Mouse (Mus musculus) stomach, postnatal 0 days (tissue): Measurements from ENCODE around the gene Kri1. TPM values are rescaled to one million over a fixed set of nuclear protein-coding genes. Genes with fewer than 3 reads are reported as not detected.

Experiments used
- ATAC-seq: fragments of 200-750 bp; cut with Nextera tagmentation; 2 replicates; pipeline ENCODE4 v1.8.0; 2017; ENCODE audit not compliant: low FRiP score, low TSS enrichment
- DNase-seq: peaks from one replicate; pipeline ENCODE4 v3.0.0-alpha.2; 2016; ENCODE audit warnings: low spot score
- H3K27ac ChIP-seq: fragments of 300-500 bp; sonication (generic); replicated peaks from 2 replicates; pipeline ENCODE4 v1.5.1; 2014; ENCODE audit warnings: mild to moderate bottlenecking, control low read depth
- H3K27me3 ChIP-seq: fragments of 300-500 bp; sonication (generic); 2 replicates; pipeline ENCODE4 v1.6.1; 2014; ENCODE audit warnings: low read length; ENCODE audit not compliant: control insufficient read depth, insufficient read depth
- H3K36me3 ChIP-seq: fragments of 300-500 bp; sonication (generic); 2 replicates; pipeline ENCODE4 v1.6.1; 2014; ENCODE audit warnings: low read length, mixed read lengths; ENCODE audit not compliant: control insufficient read depth, insufficient read depth
- H3K4me1 ChIP-seq: fragments of 300-500 bp; sonication (generic); replicated peaks from 2 replicates; pipeline ENCODE4 v1.6.1; 2014; ENCODE audit warnings: antibody characterized with exemption; ENCODE audit not compliant: control insufficient read depth, insufficient read depth
- H3K4me2 ChIP-seq: fragments of 300-500 bp; sonication (generic); replicated peaks from 2 replicates; pipeline ENCODE4 v1.6.1; 2014; ENCODE audit warnings: low read depth, mild to moderate bottlenecking, control low read depth, moderate library complexity
- H3K4me3 ChIP-seq: fragments of 300-500 bp; sonication (generic); 2 replicates; pipeline ENCODE4 v1.5.1; 2014; ENCODE audit warnings: low read depth, low read length, control low read depth
- H3K9ac ChIP-seq: fragments of 300-500 bp; sonication (generic); 2 replicates; pipeline ENCODE4 v1.6.1; 2014; ENCODE audit warnings: mild to moderate bottlenecking, low read length, control low read depth, mixed read lengths
- H3K9me3 ChIP-seq: fragments of 300-500 bp; sonication (generic); 2 replicates; pipeline ENCODE4 v1.6.1; 2016; ENCODE audit warnings: low read length; ENCODE audit not compliant: control insufficient read depth
- CTCF ChIP-seq: IDR thresholded peaks from 2 replicates; pipeline ENCODE4 v1.5.1; 2016; ENCODE audit warnings: antibody characterized with exemption, low read depth, mild to moderate bottlenecking, moderate library complexity
- EP300 ChIP-seq: optimal IDR thresholded peaks from 2 replicates; pipeline ENCODE3; 2016; ENCODE audit warnings: antibody characterized with exemption
- WGBS: fragments of 180-500 bp; shearing (Covaris S2); extraction: QIAGEN DNeasy Blood & Tissue Kit; methylation state at CpG from one replicate; pipeline ENCODE4 v1.1.7; 2014; 5-methylcytosine and 5-hydroxymethylcytosine counted together
- polyA plus RNA-seq: library from polyadenylated mRNA; unstranded; fragments of >200 nt; fragmentation: Nextera tagmentation; extraction: Ambion mirVana; gene quantifications from 2 replicates; pipeline ENCODE4 v1.2.1, GENCODE M21; 2015

Kri1 gene
- polyA plus RNA-seq, 1 experiment from 2014 or later, result 7.9 TPM

- no peak overlapping the region for H3K27ac ChIP-seq
- WGBS, result 20% methylated on average over 4 of the region's 4 CpGs
- H3K9me3 ChIP-seq, result no peaks in the 10 kb centered on the region
- peak overlapping the region; percentile 67 for H3K4me3 ChIP-seq
- ATAC-seq (no peak), DNase-seq (no peak)
- no peaks in the 10 kb centered on the region for H3K4me1 ChIP-seq
- peak overlapping the region; percentile 74; the same call in 1 of the 2 replicates for H3K9ac ChIP-seq
- TF ChIP-seq CTCF, result no peak
- no peak for TF ChIP-seq EP300
- H3K36me3 ChIP-seq, result no peaks in the 10 kb centered on the region
- H3K4me2 ChIP-seq, result peak overlapping the region; percentile 84
- H3K27me3 ChIP-seq, result no peaks in the 10 kb centered on the region
Observed at GRCm38 (mm10) chr9:21320280-21320618, 32.5 kb upstream of the Kri1 start.

GRCm38 (mm10) chr9:21319503-21319902 lies 31.7 kb upstream of the Kri1 start:
- no peak overlapping the region for H3K4me2 ChIP-seq
- TF ChIP-seq EP300 (no peak), CTCF (peak; percentile 34)
- no peak overlapping the region for H3K4me3 ChIP-seq
- DNase-seq (no peak), ATAC-seq (no peak)
- no peaks in the 10 kb centered on the region for H3K4me1 ChIP-seq
- no peaks in the 10 kb centered on the region for H3K27me3 ChIP-seq
- no peaks in the 10 kb centered on the region for H3K36me3 ChIP-seq
- H3K9me3 ChIP-seq, result no peaks in the 10 kb centered on the region
- no peak overlapping the region for H3K27ac ChIP-seq
- no peak overlapping the region for H3K9ac ChIP-seq
- 91% methylated on average over 4 of the region's 4 CpGs for WGBS

- no peaks in the 10 kb centered on the region for H3K9me3 ChIP-seq
- WGBS, result 91% methylated on average over 6 of the region's 6 CpGs
- TF ChIP-seq CTCF, result no peak
- TF ChIP-seq EP300, result no peak
- H3K9ac ChIP-seq, result no peak overlapping the region
- no peaks in the 10 kb centered on the region for H3K27me3 ChIP-seq
- H3K4me2 ChIP-seq, result no peak overlapping the region
- H3K4me3 ChIP-seq, result no peak overlapping the region
- DNase-seq, result no peak
- H3K4me1 ChIP-seq, result no peaks in the 10 kb centered on the region
- no peak for ATAC-seq
- no peak overlapping the region for H3K27ac ChIP-seq
- H3K36me3 ChIP-seq, result no peaks in the 10 kb centered on the region
Observed at GRCm38 (mm10) chr9:21318792-21319191, 31.0 kb upstream of the Kri1 start.

- H3K27ac ChIP-seq, result no peak overlapping the region
- no peaks in the 10 kb centered on the region for H3K36me3 ChIP-seq
- H3K4me3 ChIP-seq, result no peak overlapping the region
- no peak overlapping the region for H3K4me2 ChIP-seq
- DNase-seq (no peak), ATAC-seq (no peak)
- TF ChIP-seq CTCF (no peak), EP300 (no peak)
- no peaks in the 10 kb centered on the region for H3K4me1 ChIP-seq
- no peak overlapping the region for H3K9ac ChIP-seq
- no peaks in the 10 kb centered on the region for H3K27me3 ChIP-seq
- no peaks in the 10 kb centered on the region for H3K9me3 ChIP-seq
- 70% methylated on average over 7 of the region's 7 CpGs for WGBS
Observed at GRCm38 (mm10) chr9:21316696-21317095, 28.9 kb upstream of the Kri1 start.

GRCm38 (mm10) chr9:21315421-21315820 lies 27.7 kb upstream of the Kri1 start:
- Histone ChIP-seq H3K4me1 (no peaks in the 10 kb centered on the region), H3K4me3 (no peak overlapping the region), H3K4me2 (no peak overlapping the region), H3K27me3 (no peaks in the 10 kb centered on the region), H3K27ac (no peak overlapping the region), H3K9ac (no peak overlapping the region), H3K9me3 (no peaks in the 10 kb centered on the region), H3K36me3 (no peaks in the 10 kb centered on the region)
- DNase-seq (no peak), ATAC-seq (no peak)
- TF ChIP-seq EP300, result no peak
- TF ChIP-seq CTCF, result no peak
- WGBS, result 59% methylated on average over 5 of the region's 5 CpGs

GRCm38 (mm10) chr9:21314367-21315140 lies 26.8 kb upstream of the Kri1 start:
- H3K36me3 ChIP-seq, result no peaks in the 10 kb centered on the region
- no peaks in the 10 kb centered on the region for H3K27me3 ChIP-seq
- WGBS, result 88% methylated on average over 9 of the region's 9 CpGs
- TF ChIP-seq EP300 (no peak), CTCF (no peak)
- DNase-seq, result no peak
- H3K4me3 ChIP-seq, result no peak overlapping the region
- ATAC-seq, result no peak
- H3K9ac ChIP-seq, result no peak overlapping the region
- no peaks in the 10 kb centered on the region for H3K4me1 ChIP-seq
- H3K9me3 ChIP-seq, result no peaks in the 10 kb centered on the region
- H3K27ac ChIP-seq, result no peak overlapping the region
- no peak overlapping the region for H3K4me2 ChIP-seq
